Mouse (Mus musculus) liver, adult 2 months (tissue): ENCODE results near the gene Wdr73. TPM values are rescaled to one million over a fixed set of nuclear protein-coding genes. Genes with fewer than 3 reads are reported as not detected.
A peak's percentile ranks its signal among the peaks of the same experiment; 100 is the strongest.

Experiments
- DNase-seq: peaks from one replicate; pipeline ENCODE4 v3.0.0-alpha.2; 2011; ENCODE audit warnings: low read depth, low spot score; ENCODE audit errors: extremely low read depth
- H3K27ac ChIP-seq: fragments of 200-500 bp; replicated peaks from 2 replicates; pipeline ENCODE4 v1.5.1; 2012; ENCODE audit warnings: low read depth, mild to moderate bottlenecking, control low read depth, inconsistent platforms, low read length; ENCODE audit not compliant: insufficient read depth
- H3K27me3 ChIP-seq: fragments of 200-500 bp; 2 replicates; pipeline ENCODE4 v1.6.1; 2012; ENCODE audit warnings: mild to moderate bottlenecking, moderate library complexity, low read length, inconsistent platforms; ENCODE audit not compliant: control insufficient read depth, insufficient read depth
- H3K36me3 ChIP-seq: fragments of 200-500 bp; 2 replicates; pipeline ENCODE4 v1.6.1; 2012; ENCODE audit warnings: low read length, inconsistent platforms; ENCODE audit not compliant: control insufficient read depth, insufficient read depth
- H3K4me1 ChIP-seq: fragments of 200-500 bp; 2 replicates; pipeline ENCODE4 v1.6.1; 2011; ENCODE audit warnings: low read length; ENCODE audit not compliant: control insufficient read depth, insufficient read depth
- H3K4me3 ChIP-seq: fragments of 200-500 bp; 2 replicates; pipeline ENCODE4 v1.5.1; 2011; ENCODE audit warnings: low read depth, mild to moderate bottlenecking, control low read depth, low read length, moderate library complexity; ENCODE audit not compliant: insufficient read depth
- H3K79me2 ChIP-seq: fragments of 200-500 bp; 2 replicates; pipeline ENCODE4 v1.6.1; 2012; ENCODE audit warnings: inconsistent platforms, mild to moderate bottlenecking, low read length, moderate library complexity; ENCODE audit not compliant: control insufficient read depth, insufficient read depth
- H3K9ac ChIP-seq: fragments of 200-500 bp; 2 replicates; pipeline ENCODE4 v1.6.1; 2012; ENCODE audit warnings: low read depth, mild to moderate bottlenecking, control low read depth, inconsistent platforms, low read length
- CTCF ChIP-seq: fragments of 200-500 bp; IDR thresholded peaks from 2 replicates; pipeline ENCODE4 v1.5.1; 2011; ENCODE audit warnings: low read depth, low read length, control low read depth
- POLR2A ChIP-seq: fragments of 200-500 bp; IDR thresholded peaks from 2 replicates; pipeline ENCODE4 v1.6.1; 2011; ENCODE audit warnings: low read length, control low read depth; ENCODE audit not compliant: insufficient read depth; ENCODE audit errors: extremely low read depth
- WGBS: fragments of 180-500 bp; shearing (Covaris S2); methylation state at CpG from one replicate; pipeline ENCODE4 v1.1.7; 2018; 5-methylcytosine and 5-hydroxymethylcytosine counted together
- polyA plus RNA-seq: library from polyadenylated mRNA; depleted of rRNA; stranded (reverse); fragments of >200 nt; gene quantifications from 2 replicates; pipeline ENCODE4 v1.2.3, GENCODE M21; 2012
- total RNA-seq: library from RNA; depleted of rRNA; stranded (reverse); fragments of >200 nt; gene quantifications from 2 replicates; pipeline ENCODE4 v1.2.3, GENCODE M21; 2014

Gene Wdr73
- total and polyA plus RNA-seq, 2 experiments = 11.7 to 13.0 TPM

- no peak overlapping the region for H3K27ac ChIP-seq
- WGBS = 77% methylated on average over 5 of the region's 5 CpGs
Measured at GRCm38 (mm10) chr7:80846709-80847108, 54.4 kb downstream of the Wdr73 start.

GRCm38 (mm10) chr7:80846280-80846678 is 54.8 kb downstream of the Wdr73 start:
- H3K4me3 ChIP-seq = peak overlapping the region; percentile 47; the same call in 1 of the 2 replicates
- peak overlapping the region; percentile 45; the same call in 1 of the 2 replicates for H3K27ac ChIP-seq
- WGBS = 91% methylated on average over 10 of the region's 10 CpGs

More at GRCm38 (mm10) chr7:80846709-80847108, 54.4 kb downstream of the Wdr73 start:
- no peak for DNase-seq
- TF ChIP-seq CTCF (no peak), POLR2A (no peak)
- Histone ChIP-seq H3K4me1 (no peaks in the 10 kb centered on the region), H3K27me3 (no peaks in the 10 kb centered on the region), H3K9ac (no peak overlapping the region), H3K79me2 (no peaks in the 10 kb centered on the region), H3K4me3 (no peak overlapping the region), H3K36me3 (no peaks in the 10 kb centered on the region)

GRCm38 (mm10) chr7:80845621-80846279 is 55.3 kb downstream of the Wdr73 start:
- DNase-seq = peak; percentile 33
- peak overlapping the region; percentile 42; the same call in 1 of the 2 replicates for H3K9ac ChIP-seq
- WGBS = 80% methylated on average over 15 of the region's 15 CpGs
- TF ChIP-seq POLR2A = no peak
- no peak for TF ChIP-seq CTCF
- no peaks in the 10 kb centered on the region for H3K36me3 ChIP-seq
- H3K27ac ChIP-seq = 0 out of 2 replicates have a peak overlapping the region, but pooled peaks have one; percentile 45
- peak overlapping the region; percentile 47; the same call in 1 of the 2 replicates for H3K4me3 ChIP-seq
- no peaks in the 10 kb centered on the region for H3K27me3 ChIP-seq
- no peaks in the 10 kb centered on the region for H3K79me2 ChIP-seq
- no peaks in the 10 kb centered on the region for H3K4me1 ChIP-seq

More at GRCm38 (mm10) chr7:80846280-80846678, 54.8 kb downstream of the Wdr73 start:
- Histone ChIP-seq H3K79me2 (no peaks in the 10 kb centered on the region), H3K36me3 (no peaks in the 10 kb centered on the region), H3K4me1 (no peaks in the 10 kb centered on the region), H3K27me3 (no peaks in the 10 kb centered on the region), H3K9ac (peak overlapping the region; percentile 42; the same call in 1 of the 2 replicates)
- TF ChIP-seq CTCF (no peak), POLR2A (no peak)
- no peak for DNase-seq

GRCm38 (mm10) chr7:80844691-80845090 is 56.4 kb downstream of the Wdr73 start:
- Histone ChIP-seq H3K36me3 (no peaks in the 10 kb centered on the region), H3K27ac (no peak overlapping the region), H3K4me1 (no peaks in the 10 kb centered on the region), H3K79me2 (no peaks in the 10 kb centered on the region), H3K9ac (no peak overlapping the region), H3K4me3 (no peak overlapping the region), H3K27me3 (no peaks in the 10 kb centered on the region)
- 97% methylated on average over 12 of the region's 12 CpGs for WGBS
- TF ChIP-seq CTCF (no peak), POLR2A (no peak)
- DNase-seq = no peak

- Histone ChIP-seq H3K4me3 (no peak overlapping the region), H3K27ac (no peak overlapping the region), H3K36me3 (no peaks in the 10 kb centered on the region), H3K79me2 (no peaks in the 10 kb centered on the region), H3K4me1 (no peaks in the 10 kb centered on the region), H3K27me3 (no peaks in the 10 kb centered on the region), H3K9ac (no peak overlapping the region)
- TF ChIP-seq CTCF (no peak), POLR2A (no peak)
- no peak for DNase-seq
- 96% methylated on average over 8 of the region's 8 CpGs for WGBS
Measured at GRCm38 (mm10) chr7:80843910-80844640, 57.0 kb downstream of the Wdr73 start.
